Mouse (Mus musculus) cortical plate, adult 2 months (tissue): ENCODE measurements around the gene Klhl36.

Source experiments
- CTCF ChIP-seq: fragments of 200-500 bp; IDR thresholded peaks from 2 replicates; pipeline ENCODE4 v1.5.1; 2011; ENCODE audit warnings: mild to moderate bottlenecking, control low read depth, low read length; ENCODE audit not compliant: insufficient read depth; ENCODE audit errors: extremely low read depth
- POLR2A ChIP-seq: fragments of 200-500 bp; IDR thresholded peaks from 2 replicates; pipeline ENCODE4 v1.6.1; 2011; ENCODE audit warnings: mild to moderate bottlenecking, low read length, control low read depth; ENCODE audit not compliant: insufficient read depth; ENCODE audit errors: extremely low read depth

DNA sequence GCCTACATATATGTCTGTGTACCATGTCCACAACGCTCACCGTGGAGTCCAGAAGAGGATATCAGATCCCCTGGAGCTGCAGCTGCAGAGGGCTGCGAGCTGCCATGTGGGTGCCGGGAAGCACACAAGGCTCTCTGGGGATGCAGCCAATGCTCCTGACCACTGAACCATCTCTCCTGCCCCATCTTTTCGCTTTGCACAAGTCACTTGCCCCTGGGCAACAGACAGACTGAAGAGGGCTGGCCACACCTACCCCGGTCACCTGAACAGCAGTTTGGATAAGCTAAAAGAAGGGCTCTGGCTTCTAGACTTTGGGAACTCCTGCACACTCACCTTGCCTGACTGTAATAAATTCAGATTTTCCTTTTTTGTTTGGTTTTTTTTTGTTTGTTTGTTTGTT, 40.4 kb upstream of the Klhl36 start:
- TF ChIP-seq CTCF: no peak
- TF ChIP-seq POLR2A: no peak
